Mouse (Mus musculus): ENCODE results near the gene Bmper. TPM values are rescaled to one million over a fixed set of nuclear protein-coding genes. Genes with fewer than 3 reads are reported as not detected.

The Bmper gene
- polyA plus RNA-seq, 1 experiment from 2014 or later: 0.67 TPM

GRCm38 (mm10) chr9:23464981-23465630, 242.2 kb downstream of the Bmper start:
- H3K9ac ChIP-seq: no peak overlapping the region
- H3K27me3 ChIP-seq (replicated peaks): no peaks in the 10 kb centered on the region
- H3K36me3 ChIP-seq: no peaks in the 10 kb centered on the region
- no peak overlapping the region for H3K4me2 ChIP-seq
- H3K4me1 ChIP-seq: no peaks in the 10 kb centered on the region
- 63% methylated on average over 7 of the region's 7 CpGs for WGBS (ENCODE audit: insufficient replicate concordance)
- no peak for ATAC-seq
- no peak overlapping the region for H3K4me3 ChIP-seq
- H3K9me3 ChIP-seq (replicated peaks): no peaks in the 10 kb centered on the region
- H3K27ac ChIP-seq: no peak overlapping the region

GRCm38 (mm10) chr9:23469886-23470285, 247.0 kb downstream of the Bmper start:
- no peak overlapping the region for H3K4me2 ChIP-seq
- H3K36me3 ChIP-seq: no peaks in the 10 kb centered on the region
- H3K4me3 ChIP-seq: no peak overlapping the region
- no peaks in the 10 kb centered on the region for H3K4me1 ChIP-seq
- no peaks in the 10 kb centered on the region for H3K9me3 ChIP-seq (replicated peaks)
- no peak overlapping the region for H3K9ac ChIP-seq
- no peaks in the 10 kb centered on the region for H3K27me3 ChIP-seq (replicated peaks)
- no peak overlapping the region for H3K27ac ChIP-seq
- 15% methylated on average over 1 of the region's 1 CpGs for whole genome bisulfite sequencing (ENCODE audit: insufficient replicate concordance)
- no peak for ATAC-seq

GRCm38 (mm10) chr9:23485851-23486250, 263.0 kb downstream of the Bmper start:
- ATAC-seq: no peak
- Histone ChIP-seq H3K4me3 (no peak overlapping the region), H3K4me1 (no peaks in the 10 kb centered on the region), H3K27me3 (replicated peaks) (no peaks in the 10 kb centered on the region), H3K9me3 (replicated peaks) (no peaks in the 10 kb centered on the region), H3K36me3 (no peaks in the 10 kb centered on the region), H3K4me2 (no peak overlapping the region), H3K9ac (no peak overlapping the region), H3K27ac (no peak overlapping the region)
- WGBS (ENCODE audit: insufficient replicate concordance): 55% methylated on average over 4 of the region's 4 CpGs

- Histone ChIP-seq H3K27me3 (replicated peaks) (no peaks in the 10 kb centered on the region), H3K9ac (no peak overlapping the region), H3K4me2 (no peak overlapping the region), H3K4me3 (no peak overlapping the region), H3K9me3 (replicated peaks) (no peaks in the 10 kb centered on the region), H3K27ac (no peak overlapping the region), H3K4me1 (no peaks in the 10 kb centered on the region), H3K36me3 (no peaks in the 10 kb centered on the region)
- WGBS (ENCODE audit: insufficient replicate concordance): 62% methylated on average over 5 of the region's 5 CpGs
- ATAC-seq: no peak
These were observed 264.0 kb downstream of the Bmper start for GRCm38 (mm10) chr9:23486725-23487378.

GRCm38 (mm10) chr9:23488265-23488664, 265.4 kb downstream of the Bmper start:
- Histone ChIP-seq H3K27ac (no peak overlapping the region), H3K4me3 (no peak overlapping the region), H3K36me3 (no peaks in the 10 kb centered on the region), H3K4me1 (no peaks in the 10 kb centered on the region), H3K9ac (no peak overlapping the region), H3K4me2 (no peak overlapping the region), H3K9me3 (replicated peaks) (no peaks in the 10 kb centered on the region), H3K27me3 (replicated peaks) (no peaks in the 10 kb centered on the region)
- WGBS (ENCODE audit: insufficient replicate concordance): 69% methylated on average over 5 of the region's 5 CpGs
- ATAC-seq: no peak

DNA sequence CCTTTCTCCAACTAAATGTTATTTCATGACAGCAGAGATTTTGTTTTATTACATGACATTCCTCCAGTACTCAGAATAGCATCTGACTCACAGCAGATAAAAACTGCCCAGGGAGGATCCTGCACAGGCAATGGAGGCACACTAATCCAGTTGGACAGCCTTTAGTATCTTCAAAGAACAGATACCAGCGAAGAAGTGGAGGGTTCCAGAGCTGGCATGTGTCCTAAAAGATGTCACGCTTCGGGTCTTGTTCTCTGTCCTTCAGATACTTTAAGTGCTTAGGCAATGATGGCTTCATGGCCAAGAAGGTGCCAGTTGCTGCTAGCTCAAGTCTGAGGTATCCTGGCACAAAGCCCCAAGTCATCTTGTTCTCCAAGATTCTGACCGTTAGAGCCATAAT, 272.5 kb downstream of the Bmper start:
- no peaks in the 10 kb centered on the region for H3K4me1 ChIP-seq
- H3K36me3 ChIP-seq: no peaks in the 10 kb centered on the region
- no peak overlapping the region for H3K27ac ChIP-seq
- H3K27me3 ChIP-seq (replicated peaks): no peaks in the 10 kb centered on the region
- no peak overlapping the region for H3K4me2 ChIP-seq
- H3K9ac ChIP-seq: no peak overlapping the region
- ATAC-seq: no peak
- no peaks in the 10 kb centered on the region for H3K9me3 ChIP-seq (replicated peaks)
- 80% methylated on average over 4 of the region's 4 CpGs for WGBS (ENCODE audit: insufficient replicate concordance)
- H3K4me3 ChIP-seq: no peak overlapping the region

GRCm38 (mm10) chr9:23497626-23498025, 274.8 kb downstream of the Bmper start:
- Histone ChIP-seq H3K27me3 (replicated peaks) (no peaks in the 10 kb centered on the region), H3K4me1 (no peaks in the 10 kb centered on the region), H3K4me2 (no peak overlapping the region), H3K9me3 (replicated peaks) (no peaks in the 10 kb centered on the region), H3K36me3 (no peaks in the 10 kb centered on the region), H3K27ac (no peak overlapping the region), H3K4me3 (no peak overlapping the region), H3K9ac (no peak overlapping the region)
- ATAC-seq: no peak
- WGBS (ENCODE audit: insufficient replicate concordance): 27% methylated on average over 3 of the region's 3 CpGs

GRCm38 (mm10) chr9:23533870-23534269, 311.0 kb downstream of the Bmper start:
- no peaks in the 10 kb centered on the region for H3K4me1 ChIP-seq

More at GRCm38 (mm10) chr9:23533870-23534269, 311.0 kb downstream of the Bmper start:
- Histone ChIP-seq H3K4me3 (no peak overlapping the region), H3K36me3 (no peaks in the 10 kb centered on the region), H3K27ac (no peak overlapping the region), H3K9me3 (replicated peaks) (no peaks in the 10 kb centered on the region), H3K27me3 (replicated peaks) (no peaks in the 10 kb centered on the region), H3K4me2 (no peak overlapping the region), H3K9ac (no peak overlapping the region)
- 4% methylated on average over 1 of the region's 1 CpGs for WGBS (ENCODE audit: insufficient replicate concordance)
- no peak for ATAC-seq
